Comparison of ENCODE assay signal across 8 mouse cellular contexts in the genomic region with DNA sequence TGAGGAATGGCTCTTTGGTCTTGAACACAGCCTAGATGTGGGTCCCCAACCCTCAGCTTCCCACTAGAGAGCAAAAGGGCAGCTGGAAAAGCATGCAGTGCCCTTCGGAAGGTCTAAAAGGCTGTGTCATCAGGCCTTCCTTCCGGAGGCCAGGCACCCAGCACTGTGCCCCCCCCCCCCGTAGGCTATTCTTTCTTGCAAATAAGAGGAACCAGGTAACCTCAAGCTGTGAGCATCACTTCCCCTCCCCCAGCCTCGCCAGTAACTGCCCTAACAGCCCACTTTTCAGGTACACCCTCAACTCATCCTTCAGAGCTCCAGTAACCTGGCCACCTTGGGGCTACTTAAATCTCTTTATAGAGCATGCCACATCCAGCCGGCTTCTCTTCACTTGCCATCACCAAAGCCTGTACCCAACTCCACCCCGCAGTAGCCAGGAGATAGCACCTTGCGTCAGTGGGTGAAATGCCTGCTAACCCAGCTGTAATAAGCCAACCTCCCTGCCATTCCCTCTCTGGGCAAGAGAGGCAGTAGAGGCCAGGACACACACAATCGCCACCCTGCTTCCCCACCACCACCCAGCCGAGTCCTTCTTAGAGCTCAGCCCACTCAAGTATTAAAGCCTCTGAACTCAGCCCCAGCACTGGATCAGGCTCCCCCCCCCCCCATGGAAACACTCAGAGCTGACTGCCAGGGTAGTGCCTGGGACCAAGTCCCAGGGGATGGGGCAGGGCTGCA. TPM values are rescaled to one million over a fixed set of nuclear protein-coding genes. Genes with fewer than 3 reads are reported as not detected.
DNase-seq lines count a peak whose midpoint lies in the region; ATAC-seq lines count a peak whose summit lies in the region.

No protein-coding gene starts in this region.

- peaks cover 36% of the 10 kb centered on the region for H3K4me1 ChIP-seq in heart, embryonic 10.5 days
- peaks cover 11% of the 10 kb centered on the region for H3K4me1 ChIP-seq in heart, embryonic 11.5 days (ENCODE audit: control insufficient read depth, insufficient read depth, low read length)
- H3K4me1 ChIP-seq in heart, embryonic 15.5 days (replicated peaks), result peaks cover 29% of the 10 kb centered on the region
- peaks cover 12% of the 10 kb centered on the region for H3K4me1 ChIP-seq in limb, embryonic 13.5 days
- peaks cover 10% of the 10 kb centered on the region for H3K4me1 ChIP-seq in midbrain, embryonic 16.5 days (ENCODE audit: control insufficient read depth, insufficient read depth, low read length)

- DNase-seq in heart, embryonic 10.5 days (ENCODE audit: low spot score), result no peak
- peak; percentile 60 for DNase-seq in T-cell, adult 2 months (ENCODE audit: low spot score)
- DNase-seq in thymus, postnatal 36 days, result peak; percentile 66 to 73
- DNase-seq in frontal cortex, postnatal 14 days (ENCODE audit: low spot score in 2 of 2), result no peak

- 36% methylated on average over 9 of the region's 9 CpGs for WGBS in heart, embryonic 10.5 days
- WGBS in heart, embryonic 11.5 days (ENCODE audit: insufficient replicate concordance), result 37% methylated on average over 9 of the region's 9 CpGs
- 33% methylated on average over 9 of the region's 9 CpGs for WGBS in heart, embryonic 15.5 days
- 43% methylated on average over 9 of the region's 9 CpGs for whole genome bisulfite sequencing in limb, embryonic 13.5 days
- WGBS in midbrain, embryonic 16.5 days, result 45% methylated on average over 9 of the region's 9 CpGs

- no peak overlapping the region for H3K9ac ChIP-seq in heart, embryonic 11.5 days (ENCODE audit: low read depth, low read length)
- no peak overlapping the region for H3K9ac ChIP-seq in heart, embryonic 15.5 days
- no peak overlapping the region for H3K9ac ChIP-seq in limb, embryonic 13.5 days
- no peak overlapping the region for H3K9ac ChIP-seq in midbrain, embryonic 16.5 days (ENCODE audit: low read depth, low read length)

- no peaks in the 10 kb centered on the region for H3K9me3 ChIP-seq in heart, embryonic 10.5 days
- H3K9me3 ChIP-seq in heart, embryonic 11.5 days (replicated peaks; ENCODE audit: control insufficient read depth, low read length), result no peaks in the 10 kb centered on the region
- no peaks in the 10 kb centered on the region for H3K9me3 ChIP-seq in heart, embryonic 15.5 days (replicated peaks)
- H3K9me3 ChIP-seq in limb, embryonic 13.5 days, result no peaks in the 10 kb centered on the region
- H3K9me3 ChIP-seq in midbrain, embryonic 16.5 days (replicated peaks; ENCODE audit: control insufficient read depth, low read length, poor library complexity, severe bottlenecking), result no peaks in the 10 kb centered on the region

- H3K36me3 ChIP-seq in heart, embryonic 10.5 days, result no peaks in the 10 kb centered on the region
- no peaks in the 10 kb centered on the region for H3K36me3 ChIP-seq in heart, embryonic 11.5 days (ENCODE audit: control insufficient read depth, insufficient read depth, low read length)
- no peaks in the 10 kb centered on the region for H3K36me3 ChIP-seq in heart, embryonic 15.5 days
- no peaks in the 10 kb centered on the region for H3K36me3 ChIP-seq in limb, embryonic 13.5 days
- H3K36me3 ChIP-seq in midbrain, embryonic 16.5 days (ENCODE audit: control insufficient read depth, insufficient read depth, low read length), result no peaks in the 10 kb centered on the region

- no peak overlapping the region for H3K27ac ChIP-seq in heart, embryonic 10.5 days
- H3K27ac ChIP-seq in heart, embryonic 11.5 days (ENCODE audit: low read depth, low read length), result no peak overlapping the region
- no peak overlapping the region for H3K27ac ChIP-seq in heart, embryonic 15.5 days
- H3K27ac ChIP-seq in limb, embryonic 13.5 days, result no peak overlapping the region
- no peak overlapping the region for H3K27ac ChIP-seq in midbrain, embryonic 16.5 days (ENCODE audit: low read length)

- no peak for ATAC-seq in heart, embryonic 11.5 days (replicated peaks; ENCODE audit: insufficient number of reproducible peaks, low FRiP score, low TSS enrichment)
- ATAC-seq in heart, embryonic 15.5 days (replicated peaks; ENCODE audit: insufficient number of reproducible peaks, insufficient read depth, low FRiP score, low read depth), result no peak
- no peak for ATAC-seq in limb, embryonic 13.5 days (ENCODE audit: low FRiP score, low read depth)
- no peak; the same call in 1 of the 2 replicates for ATAC-seq in midbrain, embryonic 16.5 days

- H3K4me3 ChIP-seq in heart, embryonic 10.5 days, result peak overlapping the region; percentile 76; the same call in 1 of the 2 replicates
- no peak overlapping the region for H3K4me3 ChIP-seq in heart, embryonic 11.5 days (ENCODE audit: low read depth, low read length)
- H3K4me3 ChIP-seq in heart, embryonic 15.5 days, result peak overlapping the region; percentile 74; the same call in 1 of the 2 replicates
- H3K4me3 ChIP-seq in limb, embryonic 13.5 days, result no peak overlapping the region
- no peak overlapping the region for H3K4me3 ChIP-seq in midbrain, embryonic 16.5 days (ENCODE audit: low read depth, low read length)

- H3K27me3 ChIP-seq in heart, embryonic 10.5 days (ENCODE audit: insufficient read depth, poor library complexity, severe bottlenecking), result peaks cover 15% of the 10 kb centered on the region
- H3K27me3 ChIP-seq in heart, embryonic 11.5 days (ENCODE audit: control insufficient read depth, insufficient read depth, low read length), result peaks cover 3% of the 10 kb centered on the region; the same call in 1 of the 2 replicates
- no peaks in the 10 kb centered on the region for H3K27me3 ChIP-seq in heart, embryonic 15.5 days
- H3K27me3 ChIP-seq in limb, embryonic 13.5 days, result peaks cover 17% of the 10 kb centered on the region
- H3K27me3 ChIP-seq in midbrain, embryonic 16.5 days (ENCODE audit: control insufficient read depth, insufficient read depth, low read depth, low read length), result 0 out of 2 replicates have a peak, but pooled peaks cover 2% of the 10 kb centered on the region

- no peak overlapping the region; the same call in 1 of the 2 replicates for H3K4me2 ChIP-seq in heart, embryonic 11.5 days
- H3K4me2 ChIP-seq in heart, embryonic 15.5 days, result peak overlapping the region; percentile 99
- H3K4me2 ChIP-seq in limb, embryonic 13.5 days (replicated peaks), result peak overlapping the region; percentile 96
- H3K4me2 ChIP-seq in midbrain, embryonic 16.5 days (ENCODE audit: low read length), result peak overlapping the region; percentile 82

RNA-seq across cellular contexts. Expression of a gene that starts 1.6 kb away (rescaled TPM):
- polyA plus RNA-seq in heart, embryonic 10.5 days (2016; fragmentation: Nextera tagmentation; extraction: Ambion mirVana), result 12.7 and 16.5 TPM in 2 replicates
- 10.2 and 12.2 TPM in 2 replicates for polyA plus RNA-seq in heart, embryonic 11.5 days (2014; fragmentation: Nextera tagmentation; extraction: Ambion mirVana)
- polyA plus RNA-seq in heart, embryonic 15.5 days (2015; fragmentation: Nextera tagmentation; extraction: Ambion mirVana), result 5.6 and 11.9 TPM in 2 replicates
- 16.2 and 17.1 TPM in 2 replicates for polyA plus RNA-seq in limb, embryonic 13.5 days (2015; fragmentation: Nextera tagmentation; extraction: Ambion mirVana)
- polyA plus RNA-seq in midbrain, embryonic 16.5 days (2015; fragmentation: Nextera tagmentation; extraction: Ambion mirVana), result 49.3 and 51.5 TPM in 2 replicates

Comparison
In these comparisons a context has a peak if more than half of its experiments do, and no peak if none do; other contexts are left out.
1. H3K4me3 ChIP-seq: peak in heart, embryonic 10.5 days (single experiment) and heart, embryonic 15.5 days (single experiment); none in heart, embryonic 11.5 days (single experiment), limb, embryonic 13.5 days (single experiment) and midbrain, embryonic 16.5 days (single experiment).
2. DNase-seq: peak in T-cell, adult 2 months (single experiment) and thymus, postnatal 36 days (2 of 2); none in heart, embryonic 10.5 days (single experiment) and frontal cortex, postnatal 14 days (0 of 2).